In the genomic region with DNA sequence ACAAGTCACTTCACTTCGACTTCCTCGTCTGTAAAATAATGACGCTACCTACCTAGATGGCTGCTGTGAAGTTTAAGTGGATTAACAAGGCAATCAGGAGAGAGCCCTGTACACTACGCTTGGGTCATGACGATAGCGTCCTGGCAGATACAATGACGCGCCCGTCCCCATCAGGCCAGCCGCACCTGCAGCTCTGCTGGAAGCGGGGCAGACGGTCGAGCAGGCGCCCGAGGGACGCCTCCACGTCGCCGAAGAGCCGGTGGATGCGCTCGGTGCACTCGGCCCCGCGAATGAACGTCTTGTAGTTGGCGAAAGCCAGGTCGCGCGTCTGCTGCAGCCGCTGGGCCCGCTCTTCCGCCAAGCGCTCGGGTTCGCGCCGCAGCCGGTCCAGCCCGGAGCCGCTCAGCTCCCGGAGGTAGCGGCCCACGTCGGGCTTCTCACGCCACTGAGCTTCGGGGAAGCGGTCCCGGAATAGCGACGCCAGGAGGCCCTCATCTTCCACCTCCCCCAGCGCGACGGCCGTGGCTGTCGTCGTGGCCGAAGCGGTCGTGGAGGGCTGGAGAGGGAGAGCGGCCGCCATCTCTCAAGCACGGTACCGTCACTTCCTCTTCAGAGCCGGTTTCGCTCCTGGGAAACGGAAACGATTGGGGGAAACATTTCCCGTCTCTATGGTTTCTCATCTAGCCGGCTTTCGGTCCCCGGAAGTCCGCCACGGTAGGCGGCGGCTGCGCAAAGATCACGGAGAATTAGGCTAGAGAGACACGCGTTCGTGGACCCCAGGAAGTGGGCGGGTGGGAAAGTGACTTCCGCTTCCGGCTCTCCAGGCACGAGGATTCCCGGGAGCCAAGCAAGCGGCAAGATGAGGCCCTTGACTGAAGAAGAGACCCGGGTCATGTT, we compare ENCODE assay signal across 8 mouse cellular contexts. TPM values are rescaled to one million over a fixed set of nuclear protein-coding genes. Genes with fewer than 3 reads are reported as not detected.
DNase-seq lines count a peak whose midpoint lies in the region; ATAC-seq and TF ChIP-seq lines count a peak whose summit lies in the region.

Gene Cog8, minus strand, starts transcription at position 614 of the 897 bp plus-strand sequence.
Gene Nip7, plus strand, starts transcription at position 802 of the 897 bp plus-strand sequence.

- under 1% methylated on average over 88 of the region's 88 CpGs for WGBS in kidney, embryonic 14.5 days
- under 1% methylated on average over 88 of the region's 88 CpGs for WGBS in limb, embryonic 15.5 days

- peak; percentile 91 for ATAC-seq in kidney, embryonic 14.5 days (ENCODE audit: low FRiP score, low TSS enrichment)
- peak; percentile 91 for ATAC-seq in limb, embryonic 15.5 days (ENCODE audit: insufficient number of reproducible peaks, low FRiP score, low TSS enrichment, low read depth)

- H3K4me3 ChIP-seq in bone marrow macrophage, adult 2 months (ENCODE audit: insufficient read depth, low read length) = peak within 1 kb of the TSS; percentile 94
- peak within 1 kb of the TSS; percentile 92 for H3K4me3 ChIP-seq in embryonic fibroblast, embryonic 13.5 days (ENCODE audit: insufficient read depth, low read length)
- peak within 1 kb of the TSS; percentile 99 for H3K4me3 ChIP-seq in kidney, embryonic 14.5 days (ENCODE audit: low read length)
- H3K4me3 ChIP-seq in limb, embryonic 15.5 days = peak within 1 kb of the TSS; percentile 100

- H3K9me3 ChIP-seq in kidney, embryonic 14.5 days (ENCODE audit: control insufficient read depth, low read length) = no peaks in the 10 kb centered on the region
- no peaks in the 10 kb centered on the region for H3K9me3 ChIP-seq in limb, embryonic 15.5 days

- peak; percentile 98 for DNase-seq in A20 (ENCODE audit: low read depth, low spot score)
- peak; percentile 98 for DNase-seq in heart, adult 9 months (ENCODE audit: low spot score in 2 of 2)
- DNase-seq in monocyte, adult 2 months (ENCODE audit: low read depth in 1 of 2, low spot score in 2 of 2) = peak; percentile 90 to 91
- DNase-seq in spleen, postnatal 36 days (ENCODE audit: low spot score in 2 of 2) = peak; percentile 96

- TF ChIP-seq CTCF in bone marrow macrophage, adult 2 months (IDR thresholded peaks at IDR 0.05; ENCODE audit: low read depth, low read length) = no peak
- TF ChIP-seq CTCF in embryonic fibroblast, embryonic 13.5 days (IDR thresholded peaks at IDR 0.05; ENCODE audit: borderline replicate concordance, insufficient read depth, low read length) = no peak

- H3K36me3 ChIP-seq in kidney, embryonic 14.5 days (ENCODE audit: control insufficient read depth, insufficient read depth, low read length) = peaks cover 51% of the 10 kb centered on the region
- peaks cover 51% of the 10 kb centered on the region for H3K36me3 ChIP-seq in limb, embryonic 15.5 days

- peaks cover 8% of the 10 kb centered on the region for H3K4me1 ChIP-seq in bone marrow macrophage, adult 2 months (ENCODE audit: control insufficient read depth, insufficient read depth, low read length)
- no peaks in the 10 kb centered on the region for H3K4me1 ChIP-seq in embryonic fibroblast, embryonic 13.5 days (ENCODE audit: control insufficient read depth, insufficient read depth, low read length)
- peaks cover 6% of the 10 kb centered on the region; the same call in 1 of the 2 replicates for H3K4me1 ChIP-seq in kidney, embryonic 14.5 days (ENCODE audit: control insufficient read depth, insufficient read depth, low read length)
- peaks cover 23% of the 10 kb centered on the region for H3K4me1 ChIP-seq in limb, embryonic 15.5 days

- no peak for TF ChIP-seq POLR2A in bone marrow macrophage, adult 2 months (IDR thresholded peaks at IDR 0.05; ENCODE audit: borderline replicate concordance, low read depth, low read length)
- peak; percentile 78 for TF ChIP-seq POLR2A in embryonic fibroblast, embryonic 13.5 days (IDR thresholded peaks at IDR 0.05; ENCODE audit: low read depth, low read length)

- H3K4me2 ChIP-seq in kidney, embryonic 14.5 days (replicated peaks; ENCODE audit: low read depth, low read length) = peak within 1 kb of the TSS; percentile 91
- H3K4me2 ChIP-seq in limb, embryonic 15.5 days = peak within 1 kb of the TSS; percentile 89

- peak within 1 kb of the TSS; percentile 91 for H3K9ac ChIP-seq in kidney, embryonic 14.5 days (ENCODE audit: low read depth, low read length)
- peak within 1 kb of the TSS; percentile 89 for H3K9ac ChIP-seq in limb, embryonic 15.5 days

- H3K27ac ChIP-seq in bone marrow macrophage, adult 2 months (ENCODE audit: insufficient read depth, low read depth, low read length) = peak within 1 kb of the TSS; percentile 69
- H3K27ac ChIP-seq in embryonic fibroblast, embryonic 13.5 days (ENCODE audit: insufficient read depth, low read length) = 0 out of 2 replicates have a peak within 1 kb of the TSS, but pooled peaks have one; percentile 24
- H3K27ac ChIP-seq in kidney, embryonic 14.5 days (ENCODE audit: low read depth, low read length) = peak within 1 kb of the TSS; percentile 63; the same call in 1 of the 2 replicates
- peak within 1 kb of the TSS; percentile 82 for H3K27ac ChIP-seq in limb, embryonic 15.5 days

- no peaks in the 10 kb centered on the region for H3K27me3 ChIP-seq in kidney, embryonic 14.5 days (ENCODE audit: control insufficient read depth, insufficient read depth, low read length)
- H3K27me3 ChIP-seq in limb, embryonic 15.5 days = no peaks in the 10 kb centered on the region

RNA-seq across cellular contexts. Expression of gene Cog8, which starts in this region (rescaled TPM):
- 24.0 and 27.8 TPM in 2 replicates for polyA plus RNA-seq in bone marrow macrophage, adult 2 months (2012; ENCODE audit: insufficient read depth, insufficient read length, missing spikeins)
- 31.0 TPM in 2 replicates for polyA plus RNA-seq in embryonic fibroblast, embryonic 13.5 days (2011; ENCODE audit: insufficient read length, low read depth, missing spikeins)
- 32.4 and 38.8 TPM in 2 replicates for polyA plus RNA-seq in kidney, embryonic 14.5 days (2014; fragmentation: Nextera tagmentation; extraction: Ambion mirVana)
- 37.1 and 39.9 TPM in 2 replicates for polyA plus RNA-seq in limb, embryonic 15.5 days (2015; fragmentation: Nextera tagmentation; extraction: Ambion mirVana)

RNA-seq across cellular contexts. Expression of gene Nip7, which starts in this region (rescaled TPM):
- polyA plus RNA-seq in bone marrow macrophage, adult 2 months (2012; ENCODE audit: insufficient read depth, insufficient read length, missing spikeins) = 23.4 and 31.0 TPM in 2 replicates
- polyA plus RNA-seq in embryonic fibroblast, embryonic 13.5 days (2011; ENCODE audit: insufficient read length, low read depth, missing spikeins) = 71.2 and 71.5 TPM in 2 replicates
- 110 and 140 TPM in 2 replicates for polyA plus RNA-seq in kidney, embryonic 14.5 days (2014; fragmentation: Nextera tagmentation; extraction: Ambion mirVana)
- polyA plus RNA-seq in limb, embryonic 15.5 days (2015; fragmentation: Nextera tagmentation; extraction: Ambion mirVana) = 82.9 TPM in 2 replicates

Comparison
In these comparisons a context has a peak if more than half of its experiments do, and no peak if none do; other contexts are left out.
1. Peak in every context shown above with its lines: DNase-seq, ATAC-seq, H3K4me3 ChIP-seq and H3K27ac ChIP-seq.
2. H3K27ac ChIP-seq: peak in every context shown above with its lines; median percentile 82 in limb, embryonic 15.5 days; 69 in bone marrow macrophage, adult 2 months; 63 in kidney, embryonic 14.5 days; 24 in embryonic fibroblast, embryonic 13.5 days.